Mouse (Mus musculus) layer of hippocampus, adult 8-10 months (tissue): ENCODE data around the gene Zcrb1. TPM values are rescaled to one million over a fixed set of nuclear protein-coding genes. Genes with fewer than 3 reads are reported as not detected.
A peak's percentile ranks its signal among the peaks of the same experiment; 100 is the strongest.
"Not testable (repeated sequence)": the region's sequence is repeated elsewhere in the genome, so short reads cannot be mapped to it uniquely, and the experiment has no call there.

Source experiments
- DNase-seq, 2 experiments: peaks; one replicate each; pipeline ENCODE4 v3.0.0; 2022; ENCODE audit warnings: low spot score in 2 of 2
- total RNA-seq, 4 experiments: library from RNA; stranded (reverse); gene quantifications; 2 replicates each; pipeline ENCODE4 v1.2.4; 2022

Gene Zcrb1
- 10 to 100 TPM; 64.6 to 82.9 (median 74.2) TPM for total RNA-seq

DNA sequence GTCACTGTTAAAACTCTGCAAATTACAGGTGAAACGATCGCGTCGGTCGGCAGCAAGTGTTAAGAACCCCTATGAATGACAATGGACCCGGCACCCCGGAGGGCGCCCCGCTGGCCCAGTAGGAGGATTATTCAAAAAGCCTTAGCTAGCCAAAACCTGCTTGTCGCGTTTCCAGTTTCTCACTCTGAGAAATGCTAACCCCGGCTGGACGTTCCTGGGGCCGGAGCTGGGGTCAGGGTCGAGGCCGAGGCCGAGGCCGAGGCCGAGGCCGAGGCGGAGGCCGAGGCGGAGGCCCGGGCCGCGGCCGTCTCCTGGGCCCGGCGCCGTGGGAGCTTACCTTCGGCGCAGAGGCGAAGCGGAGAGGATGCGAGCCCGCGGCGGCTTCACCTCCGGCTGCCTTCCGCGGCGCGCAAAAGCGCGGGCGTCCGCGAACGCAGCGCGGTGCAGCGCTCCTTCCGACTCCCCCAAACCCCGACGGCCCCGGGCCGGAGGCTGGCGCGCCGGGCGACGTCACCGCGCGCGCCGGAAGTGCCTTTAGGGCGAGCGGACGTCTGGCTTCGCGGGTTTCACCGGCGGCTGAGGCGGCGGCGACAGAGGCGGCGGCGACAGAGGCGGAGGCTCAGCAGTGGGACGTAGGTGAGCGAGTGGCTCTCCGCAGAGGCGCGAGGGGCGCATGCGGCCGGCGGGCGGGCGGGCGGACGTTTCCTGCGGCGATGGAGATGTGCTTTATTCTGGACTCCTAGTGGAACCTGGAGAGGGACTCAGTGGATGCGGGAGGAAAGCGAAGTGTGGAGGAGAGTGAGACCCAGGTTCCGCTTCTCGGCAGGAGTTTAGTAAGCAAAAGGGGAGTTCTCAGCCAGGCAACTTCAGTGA is at the start of gene Zcrb1, which contains the start of gene Pphln1:
Zcrb1 (minus strand) TSS at position 509 of the 873 bp plus-strand sequence.
Pphln1 (plus strand) TSS at position 525 of the 873 bp plus-strand sequence.
- peak; percentile 53 to 72 for DNase-seq

DNA sequence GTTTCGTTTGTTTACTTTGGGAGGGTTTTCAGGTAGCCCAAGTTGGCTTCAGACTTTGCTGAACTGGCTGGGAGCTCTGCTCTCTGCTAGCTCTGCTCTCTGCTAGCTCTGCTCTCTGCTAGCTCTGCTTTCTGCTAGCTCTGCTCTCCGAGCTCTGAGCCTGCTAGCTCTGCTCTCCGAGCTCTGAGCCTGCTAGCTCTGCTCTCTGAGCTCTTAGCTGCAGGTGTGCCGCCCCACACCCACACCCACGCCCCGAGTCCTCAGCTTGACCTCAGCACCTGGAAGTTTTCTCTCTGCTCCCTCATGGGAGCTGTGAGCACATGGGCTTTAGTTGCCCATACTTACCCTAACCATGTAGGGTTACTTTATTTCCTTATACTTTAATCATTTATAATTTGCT is 45.5 kb upstream of the Zcrb1 start:
- DNase-seq = no peak

DNA sequence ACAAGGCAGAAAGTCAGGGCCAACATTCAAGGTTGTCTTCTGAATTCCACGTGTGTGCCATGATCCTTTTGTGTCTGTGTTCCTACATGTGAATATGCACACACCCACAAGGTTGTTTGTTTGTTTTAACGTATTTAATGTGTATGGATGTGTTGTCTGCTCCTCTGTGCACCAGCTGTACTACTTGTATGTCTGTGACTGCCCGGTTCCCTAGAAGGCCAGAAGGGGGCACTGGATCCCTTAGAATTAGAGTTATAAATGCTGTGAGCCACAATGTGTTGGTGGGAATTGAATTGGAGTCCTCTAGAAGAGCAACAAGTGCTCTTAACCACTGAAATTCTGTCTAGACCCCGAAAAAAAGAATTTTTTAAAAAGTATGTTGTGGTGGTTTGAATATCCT is 44.1 kb upstream of the Zcrb1 start:
- no peak for DNase-seq

DNA sequence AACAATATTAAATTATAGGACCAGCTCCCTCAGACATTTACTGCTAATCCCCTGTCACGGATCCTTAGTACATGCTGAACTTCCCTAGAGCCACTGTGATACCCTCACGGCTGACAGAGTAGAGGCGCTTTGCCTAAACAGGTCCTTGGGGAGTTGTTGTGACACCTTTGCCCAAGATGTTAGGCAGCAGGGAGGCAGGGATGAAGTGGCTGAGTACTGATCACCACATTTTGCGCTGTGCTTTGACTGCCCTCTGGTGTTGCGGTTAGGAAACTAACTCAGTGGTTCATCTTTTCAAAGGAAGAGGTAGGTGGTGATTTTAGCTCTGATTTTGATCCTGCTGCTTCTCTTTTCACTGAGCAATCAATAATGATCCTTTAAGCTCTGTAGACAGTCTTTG is 40.5 kb upstream of the Zcrb1 start:
- DNase-seq = peak; percentile 27 to 56

DNA sequence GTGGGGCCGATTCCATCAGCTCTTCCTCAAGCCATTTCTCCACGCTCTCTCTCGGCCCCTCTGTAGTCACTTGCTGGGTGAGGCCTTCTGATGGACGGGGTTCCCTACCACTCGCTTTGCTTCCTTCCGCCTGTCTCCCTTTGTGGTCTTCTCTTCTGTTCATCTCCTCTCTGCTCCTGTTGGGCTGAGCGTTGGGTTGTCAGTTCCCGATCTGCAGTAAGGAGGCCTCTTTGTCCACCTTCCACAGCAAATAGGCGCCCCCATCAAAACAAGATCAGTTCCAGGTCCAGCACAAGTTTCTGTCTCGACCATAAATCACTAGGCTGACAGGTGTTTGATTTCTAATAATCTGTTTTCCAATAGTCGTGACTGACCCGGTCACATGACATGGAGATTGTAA is 37.9 kb upstream of the Zcrb1 start:
- no peak for DNase-seq

DNA sequence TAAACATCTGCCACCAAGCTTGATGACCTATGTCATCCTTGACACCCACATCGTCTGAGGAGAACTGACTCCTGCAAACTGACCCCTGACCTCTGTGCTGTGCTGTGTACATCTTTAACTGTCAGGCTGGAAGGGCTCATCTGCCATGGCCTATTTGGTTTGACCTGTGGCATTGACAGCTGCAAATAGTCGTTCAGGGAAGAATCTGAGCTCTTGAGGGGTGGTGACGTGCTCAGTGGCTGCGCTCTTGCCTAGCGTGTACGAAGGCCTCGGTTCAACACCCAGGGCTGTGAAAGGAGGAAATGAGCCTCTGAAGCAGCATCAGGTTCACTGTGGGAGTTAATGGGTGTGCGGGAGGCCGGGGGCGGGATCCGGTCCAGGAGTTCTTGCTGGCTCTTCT is 35.7 kb upstream of the Zcrb1 start:
- DNase-seq = no peak

DNA sequence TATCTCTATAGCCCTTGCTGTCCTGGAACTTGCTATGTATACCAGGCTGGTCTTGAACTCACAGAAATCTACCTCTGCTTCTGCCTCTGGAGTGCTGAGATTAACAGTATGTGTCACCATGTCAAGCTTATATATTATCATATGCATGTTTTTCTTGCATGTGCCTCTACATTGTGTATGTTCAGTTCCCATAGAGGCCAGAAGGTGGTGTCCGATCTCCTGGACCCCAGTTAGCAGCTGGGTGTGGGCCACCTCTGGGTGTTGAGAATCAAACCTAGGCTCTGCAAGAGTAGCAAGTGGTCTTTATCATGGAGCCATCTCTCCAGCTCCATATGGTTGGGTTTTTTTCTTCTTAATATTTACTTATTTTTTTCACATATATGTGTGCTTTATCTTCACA is 24.4 kb upstream of the Zcrb1 start:
- DNase-seq = no peak

DNA sequence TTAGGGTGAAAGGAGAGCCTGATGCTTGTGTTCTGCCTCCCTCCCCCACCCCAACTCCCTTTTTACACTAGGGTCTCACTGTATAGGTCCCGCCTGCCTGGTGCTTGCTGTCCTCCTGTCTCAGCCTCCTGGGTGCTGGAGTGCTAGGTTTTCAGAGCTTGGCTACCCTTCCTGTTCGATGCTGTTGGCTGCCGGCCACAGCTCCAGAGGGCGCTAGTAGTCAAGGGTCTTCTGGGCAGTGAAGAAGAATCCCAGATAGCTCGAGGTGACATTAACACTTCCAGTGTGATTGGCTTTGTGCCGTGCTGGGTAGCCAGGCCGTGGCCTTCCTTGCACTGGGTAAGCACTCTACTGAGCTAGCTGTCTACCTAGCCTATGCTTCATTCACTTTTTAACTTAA is 22.5 kb upstream of the Zcrb1 start:
- DNase-seq = no peak

DNA sequence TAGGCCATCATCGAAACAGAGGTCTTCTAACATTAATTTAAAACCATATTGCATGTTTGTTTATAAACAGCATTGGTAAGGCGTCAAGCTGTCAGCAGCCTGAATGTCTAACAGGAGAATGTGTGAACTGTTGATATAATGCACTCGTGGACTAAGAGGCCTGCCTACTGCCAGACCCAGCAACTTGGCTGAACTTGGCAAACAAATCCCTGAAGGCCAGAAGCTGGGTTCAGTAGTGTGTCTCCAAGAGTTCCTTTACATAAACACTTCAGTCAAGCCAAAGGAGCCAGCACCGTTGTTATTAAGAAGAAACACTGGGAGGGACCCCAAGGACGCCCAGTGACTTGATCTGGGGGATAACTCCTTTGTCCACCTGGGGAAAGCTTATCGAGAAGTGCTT is 18.2 kb upstream of the Zcrb1 start:
- no peak for DNase-seq

DNA sequence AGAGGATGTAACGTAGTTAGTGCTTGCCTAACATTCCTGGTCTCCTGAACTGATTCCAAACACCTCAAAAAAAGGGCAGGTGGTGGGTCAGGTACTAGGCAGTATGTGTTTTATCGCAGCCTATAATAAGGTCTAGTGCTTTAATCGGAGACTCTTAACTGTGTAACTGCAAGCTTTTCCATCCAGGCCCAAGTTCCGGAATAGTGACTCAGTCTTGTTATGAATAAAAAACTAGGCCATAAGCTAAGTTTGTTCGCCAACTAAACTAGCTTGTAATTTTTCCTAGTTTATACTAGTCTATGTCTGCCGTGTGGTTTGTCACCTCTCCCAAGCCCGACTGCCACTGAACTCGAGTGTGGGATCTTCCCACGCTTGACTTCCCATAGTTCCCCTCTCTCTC is 16.3 kb upstream of the Zcrb1 start:
- DNase-seq = no peak

DNA sequence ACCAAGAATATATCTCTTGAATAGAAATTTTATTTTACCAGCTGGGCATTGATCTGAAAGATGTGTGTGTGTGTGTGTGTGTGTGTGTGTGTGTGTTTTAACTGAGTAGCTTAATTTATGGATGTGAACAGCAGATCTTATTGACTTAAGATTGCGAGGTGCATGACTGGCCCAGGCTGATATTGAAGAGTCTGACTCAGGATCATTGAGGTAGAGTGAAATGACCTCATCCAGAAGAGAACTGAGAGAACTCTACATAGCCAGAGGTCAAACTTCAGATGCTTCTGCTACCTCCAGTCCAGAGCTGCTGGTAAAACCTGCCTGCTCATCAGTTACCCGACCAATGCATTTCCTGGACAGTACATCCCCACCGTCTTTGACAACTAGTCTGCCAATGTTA is 14.3 kb upstream of the Zcrb1 start:
- DNase-seq = no peak

DNA sequence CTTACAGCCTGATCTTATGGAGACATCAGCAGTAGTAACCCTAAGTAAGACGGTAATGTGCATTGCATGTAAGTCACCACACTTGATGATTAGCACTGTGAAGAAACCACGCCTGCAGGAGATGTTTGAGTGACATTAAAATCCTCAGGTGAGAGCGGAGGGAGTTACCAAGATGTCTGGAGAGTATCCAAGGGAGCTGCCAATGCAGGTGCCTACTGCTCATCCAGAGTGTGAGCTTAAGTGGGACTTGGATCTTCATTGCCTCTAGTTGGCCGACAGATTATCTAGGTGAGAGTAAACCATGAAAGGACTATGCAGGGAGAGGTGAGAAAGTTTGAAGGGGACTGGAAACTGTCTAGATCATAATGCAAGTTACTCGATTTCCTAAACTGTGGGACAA is 8.4 kb upstream of the Zcrb1 start:
- no peak for DNase-seq

DNA sequence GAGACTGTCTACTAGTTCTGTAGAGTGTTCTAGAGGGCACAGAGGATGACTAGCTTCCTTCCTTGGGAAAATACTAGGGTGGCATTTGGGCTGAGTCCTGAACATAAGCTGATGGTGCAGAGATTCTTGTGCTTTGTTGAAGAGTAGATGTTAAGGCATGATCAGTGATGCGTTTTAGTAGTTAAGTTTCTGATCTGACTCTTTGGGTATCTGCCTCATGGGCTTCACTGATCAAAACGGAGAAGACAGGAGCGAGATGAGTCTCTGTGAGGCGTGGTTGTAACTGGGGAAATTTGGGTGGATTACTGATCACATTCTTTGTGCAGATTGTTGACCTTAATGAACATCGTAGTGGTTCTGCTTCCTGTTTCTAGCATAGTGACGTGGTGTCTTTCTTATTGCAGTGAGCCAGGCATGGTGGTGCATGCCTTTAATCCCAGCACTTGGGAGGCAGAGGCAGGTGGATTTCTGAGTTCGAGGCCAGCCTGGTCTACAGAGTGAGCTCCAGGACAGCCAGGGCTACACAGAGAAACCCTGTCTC is 7.4 kb upstream of the Zcrb1 start:
- DNase-seq = no peak

DNA sequence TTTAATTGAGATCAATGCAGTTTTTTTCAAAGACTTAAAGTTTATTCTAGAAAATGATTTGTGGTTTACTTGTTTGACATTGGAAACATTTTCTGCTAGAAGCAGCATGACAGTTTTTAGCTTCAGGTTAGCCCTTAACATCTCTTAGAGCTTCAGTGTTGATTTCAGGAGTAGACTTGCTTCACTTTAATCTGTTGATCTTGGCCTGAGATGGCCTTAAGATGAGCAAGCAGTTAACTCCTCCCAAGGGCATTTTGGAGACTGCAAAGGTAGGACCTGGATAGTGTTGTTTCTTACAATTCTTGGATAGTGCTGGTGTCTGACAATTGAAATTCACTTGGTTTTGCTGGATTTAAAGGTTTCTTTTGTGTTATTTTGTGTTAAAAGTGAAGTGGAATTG is 6.7 kb upstream of the Zcrb1 start:
- DNase-seq = no peak

DNA sequence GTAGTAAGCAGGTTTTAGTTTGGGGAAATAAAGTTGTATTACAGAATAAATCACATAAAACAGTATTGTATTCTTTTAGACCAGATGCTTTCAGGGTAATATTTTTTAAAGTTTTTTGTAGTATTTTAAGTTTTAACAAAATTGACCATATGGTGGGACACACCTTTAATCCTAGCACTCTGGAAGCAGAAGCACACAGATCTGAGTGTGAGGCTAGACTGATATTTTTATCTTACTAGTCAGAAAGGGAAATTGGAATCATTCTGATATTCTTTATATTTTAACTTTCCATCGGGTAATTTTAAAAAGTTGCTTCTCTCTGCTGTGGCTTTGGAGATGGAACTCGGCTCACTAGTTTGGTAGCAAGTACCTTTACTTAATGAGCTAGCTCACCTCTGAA is 4.6 kb upstream of the Zcrb1 start:
- no peak for DNase-seq

DNA sequence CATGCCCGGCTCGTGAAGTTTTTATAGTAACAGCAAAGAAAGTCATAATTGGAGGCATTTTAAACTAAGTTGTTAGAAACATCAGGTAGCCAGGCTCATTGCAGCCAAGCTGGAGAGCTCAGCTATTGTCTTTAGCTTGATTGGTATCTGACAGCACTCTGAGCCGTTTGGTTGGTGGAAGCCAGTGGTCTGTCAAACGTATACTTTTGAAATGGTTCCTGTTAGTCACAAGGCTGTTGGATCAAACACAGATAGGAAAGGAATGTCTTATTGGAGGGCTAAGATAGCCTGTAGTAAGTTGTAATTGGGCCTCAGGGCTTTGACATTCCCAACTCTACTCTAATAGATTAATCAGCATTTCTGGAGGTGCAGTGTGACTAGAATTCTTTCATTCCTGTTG is 3.3 kb upstream of the Zcrb1 start:
- no peak for DNase-seq

DNA sequence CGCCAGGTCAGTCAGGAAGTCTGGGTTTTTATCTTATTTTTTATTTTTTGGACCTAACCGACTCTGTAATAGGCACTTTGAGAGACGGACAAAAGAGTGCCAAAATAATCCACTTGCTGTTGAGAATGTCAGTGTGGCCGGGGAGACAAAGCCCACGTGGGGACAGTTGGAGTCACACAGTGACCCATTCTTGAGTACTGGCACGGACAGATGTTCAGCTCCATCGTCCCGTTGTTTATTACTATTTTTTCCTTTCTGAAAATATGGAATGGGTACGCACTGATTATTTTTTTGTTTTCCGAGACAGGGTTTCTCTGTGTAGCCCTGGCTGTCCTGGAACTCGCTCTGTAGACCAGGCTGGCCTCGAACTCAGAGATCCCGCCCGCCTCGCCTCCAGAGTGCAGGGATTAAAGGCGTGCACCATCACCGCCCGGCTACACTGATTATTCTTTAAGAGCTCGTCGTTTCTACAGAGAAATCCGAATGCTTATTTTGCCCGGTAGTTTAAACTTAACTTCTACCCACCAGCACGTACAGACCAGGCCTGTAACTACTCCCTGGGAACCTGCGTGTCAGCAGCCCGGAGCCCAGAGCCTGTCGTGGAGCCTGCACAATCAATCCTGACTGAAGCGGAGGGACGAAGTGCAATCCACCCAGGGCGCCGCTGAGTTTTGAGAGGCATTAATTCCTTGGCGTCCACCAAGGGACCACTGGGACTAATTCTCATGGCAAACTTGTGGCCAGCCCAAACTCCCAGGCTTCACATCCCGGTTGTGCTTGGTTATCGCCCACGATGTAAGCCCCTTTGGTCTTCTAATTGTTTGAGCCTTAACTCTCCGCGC is 786 bp upstream of the Zcrb1 start:
- DNase-seq = no peak

DNA sequence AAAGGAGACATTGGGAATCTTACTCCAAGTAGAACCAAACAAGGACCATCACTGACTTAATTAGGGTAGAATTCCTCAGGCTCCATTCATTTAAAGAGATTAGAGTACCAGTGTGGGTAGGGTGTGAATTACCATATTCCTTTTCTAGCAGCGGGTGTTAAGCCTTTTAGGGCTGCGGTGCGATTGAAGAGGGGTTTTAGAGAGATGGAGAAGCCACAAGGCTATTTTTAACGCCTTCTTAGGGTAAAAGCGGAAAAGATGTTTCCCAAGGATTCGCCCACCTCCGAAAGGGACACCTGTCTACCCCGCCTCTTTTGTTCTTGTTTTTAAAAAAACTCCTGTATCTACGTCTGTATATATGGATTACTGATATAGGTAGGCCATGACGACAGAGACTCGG is 865 bp downstream of the Zcrb1 start:
- no peak for DNase-seq

DNA sequence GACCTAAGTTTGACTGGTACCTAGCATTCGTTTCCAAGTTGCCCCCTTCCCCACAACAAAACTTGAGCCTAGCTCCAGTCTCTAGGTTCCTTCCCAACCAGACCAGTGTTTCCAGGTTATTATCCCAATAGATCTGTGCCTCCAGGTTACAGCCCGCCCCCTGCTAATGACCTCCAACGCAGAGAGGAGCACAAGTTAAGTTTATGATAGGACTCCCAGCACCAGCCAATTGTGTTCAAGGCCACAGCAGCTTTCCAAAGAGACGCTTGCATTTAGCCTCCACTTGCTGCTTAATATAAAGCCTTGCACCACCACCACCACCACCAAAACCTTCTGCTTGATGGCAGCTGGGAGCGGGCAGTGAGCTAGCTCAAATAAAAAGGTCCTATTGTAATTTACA is 16.8 kb downstream of the Zcrb1 start:
- no peak for DNase-seq

DNA sequence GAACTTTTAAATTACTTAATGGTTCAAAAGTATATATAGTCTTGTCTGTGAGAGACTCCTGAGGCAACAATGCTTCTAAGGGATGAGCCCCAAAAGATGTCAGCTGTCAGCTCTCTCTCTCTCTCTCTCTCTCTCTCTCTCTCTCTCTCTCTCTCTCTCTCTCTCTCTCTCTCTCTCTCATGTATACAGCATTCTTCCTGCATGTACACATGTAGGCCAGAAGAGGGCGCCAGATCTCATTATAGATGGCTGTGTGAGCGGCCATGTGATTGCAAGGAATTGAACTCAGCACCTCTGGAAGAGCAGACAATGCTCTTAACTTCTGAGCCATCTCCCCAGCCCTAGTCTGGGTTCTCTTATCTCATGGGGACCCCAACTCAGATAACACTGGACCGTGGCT is 19.0 kb downstream of the Zcrb1 start:
- DNase-seq = no peak

DNA sequence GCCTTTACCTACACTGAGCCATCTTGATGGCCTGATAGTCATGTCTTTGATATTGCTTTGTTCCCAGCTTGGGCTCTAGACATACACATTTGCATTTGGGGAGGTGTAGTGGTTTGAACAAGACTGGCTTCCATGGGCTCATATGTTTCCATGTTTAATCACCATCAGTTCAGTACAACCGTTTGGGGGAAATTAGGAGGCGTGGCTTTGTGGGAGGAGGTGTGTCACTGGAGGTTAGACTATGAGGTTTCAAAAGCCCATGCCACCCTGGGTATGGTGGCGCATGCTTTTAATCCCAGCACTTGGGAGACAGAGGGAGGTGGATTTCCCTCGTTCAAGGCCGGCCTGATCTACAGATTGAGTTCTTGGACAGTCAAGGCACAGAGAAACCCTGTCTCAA is 22.4 kb downstream of the Zcrb1 start:
- DNase-seq = no peak

DNA sequence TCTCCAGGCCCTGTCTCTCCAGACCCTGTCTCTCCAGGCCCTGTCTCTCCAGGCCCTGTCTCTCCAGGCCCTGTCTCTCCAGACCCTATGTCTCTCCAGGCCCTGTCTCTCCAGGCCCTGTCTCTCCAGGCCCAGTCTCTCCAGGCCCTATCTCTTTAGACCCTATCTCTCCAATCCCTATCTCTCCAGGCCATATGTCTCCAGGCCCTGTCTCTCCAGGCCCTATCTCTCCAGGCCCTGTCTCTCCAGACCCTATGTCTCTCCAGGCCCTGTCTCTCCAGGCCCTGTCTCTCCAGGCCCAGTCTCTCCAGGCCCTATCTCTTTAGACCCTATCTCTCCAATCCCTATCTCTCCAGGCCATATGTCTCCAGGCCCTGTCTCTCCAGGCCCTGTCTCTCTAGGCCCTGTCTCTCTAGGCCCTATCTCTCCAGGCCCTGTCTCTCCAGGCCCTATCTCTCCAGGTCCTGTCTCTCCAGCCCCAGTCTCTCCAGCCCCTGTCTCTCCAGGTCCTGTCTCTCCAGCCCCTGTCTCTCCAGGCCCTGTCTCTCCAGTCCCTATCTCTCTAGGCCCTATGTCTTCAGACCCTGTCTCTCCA is 25.5 kb downstream of the Zcrb1 start:
- DNase-seq = not testable (repeated sequence)
